Mouse (Mus musculus) liver, embryonic 14.5 days (tissue): ENCODE measurements around the gene Zfp365. TPM values are rescaled to one million over a fixed set of nuclear protein-coding genes. Genes with fewer than 3 reads are reported as not detected.

Source experiments
- ATAC-seq: fragments of 200-750 bp; cut with Nextera tagmentation; 2 replicates; pipeline ENCODE4 v1.8.0; 2017; ENCODE audit warnings: moderate number of reproducible peaks, mild to moderate bottlenecking, moderate library complexity; ENCODE audit not compliant: insufficient read depth
- DNase-seq, 3 experiments: peaks; one replicate each; pipeline ENCODE4 v3.0.0-alpha.2; 2012 to 2013; ENCODE audit warnings: low read depth in 3 of 3, low spot score in 3 of 3
- H3K27ac ChIP-seq: fragments of 300-500 bp; sonication (generic); 2 replicates; pipeline ENCODE4 v1.5.1; 2014; ENCODE audit warnings: moderate library complexity, mild to moderate bottlenecking, control low read depth, inconsistent platforms
- H3K27me3 ChIP-seq: fragments of 300-500 bp; sonication (generic); 2 replicates; pipeline ENCODE4 v1.6.1; 2014; ENCODE audit warnings: mild to moderate bottlenecking, low read length, moderate library complexity; ENCODE audit not compliant: control insufficient read depth, insufficient read depth
- H3K36me3 ChIP-seq: fragments of 300-500 bp; sonication (generic); replicated peaks from 2 replicates; pipeline ENCODE4 v1.6.1; 2014; ENCODE audit warnings: low read depth; ENCODE audit not compliant: control insufficient read depth, insufficient read depth
- H3K4me1 ChIP-seq, 2 experiments: fragments of 200-500 bp in 1 of 2; fragments of 300-500 bp in 1 of 2; sonication (generic) in 1 of 2; replicated peaks; 2 replicates each; pipeline ENCODE4 v1.6.1; 2012 to 2014; ENCODE audit warnings: antibody characterized with exemption in 1 of 2, inconsistent platforms in 1 of 2, low read length in 1 of 2; ENCODE audit not compliant: control insufficient read depth in 2 of 2, insufficient read depth in 2 of 2
- H3K4me2 ChIP-seq: fragments of 300-500 bp; sonication (generic); 2 replicates; pipeline ENCODE4 v1.6.1; 2014; ENCODE audit warnings: low read depth, mild to moderate bottlenecking, control low read depth, moderate library complexity
- H3K4me3 ChIP-seq, 2 experiments: fragments of 200-500 bp in 1 of 2; fragments of 300-500 bp in 1 of 2; sonication (generic) in 1 of 2; 2 replicates each; pipeline ENCODE4 v1.5.1; 2012 to 2014; ENCODE audit warnings: low read depth in 2 of 2, low read length in 2 of 2, mild to moderate bottlenecking in 2 of 2, control low read depth in 1 of 2, inconsistent platforms in 1 of 2, moderate library complexity in 1 of 2; ENCODE audit not compliant: insufficient read depth in 1 of 2
- H3K9ac ChIP-seq: fragments of 300-500 bp; sonication (generic); replicated peaks from 2 replicates; pipeline ENCODE4 v1.6.1; 2014; ENCODE audit warnings: mild to moderate bottlenecking, control low read depth, moderate library complexity
- H3K9me3 ChIP-seq: fragments of 300-500 bp; sonication (generic); 2 replicates; pipeline ENCODE4 v1.6.1; 2016; ENCODE audit warnings: low read length, mixed read lengths; ENCODE audit not compliant: control insufficient read depth
- CTCF ChIP-seq: IDR thresholded peaks from 2 replicates; pipeline ENCODE4 v1.5.1; 2016; ENCODE audit warnings: antibody characterized with exemption, low read depth, control low read depth
- EP300 ChIP-seq: IDR thresholded peaks from 2 replicates; pipeline ENCODE4 v1.6.1; 2016; ENCODE audit warnings: antibody characterized with exemption, low read depth
- WGBS: fragments of 180-500 bp; shearing (Covaris S2); extraction: QIAGEN DNeasy Blood & Tissue Kit; methylation state at CpG from one replicate; pipeline ENCODE4 v1.1.7; 2014; ENCODE audit not compliant: insufficient replicate concordance; 5-methylcytosine and 5-hydroxymethylcytosine counted together
- polyA plus RNA-seq, 2 experiments: library from polyadenylated mRNA; depleted of rRNA in 1 of 2; stranded (reverse) in 1 of 2; unstranded in 1 of 2; fragments of >200 nt; fragmentation: Nextera tagmentation in 1 of 2; extraction: Ambion mirVana in 1 of 2; gene quantifications; 2 replicates each; pipeline versions ENCODE4 v1.2.1 to v1.2.3; 2012 to 2014

Gene Zfp365
- polyA plus RNA-seq, 2 experiments: 0.01 to 0.03 TPM

GRCm38 (mm10) chr10:67839156-67839555 lies 73.3 kb downstream of the Zfp365 start:
- ATAC-seq (no peak), DNase-seq (no peak)
- no peak overlapping the region for H3K4me3 ChIP-seq
- no peaks in the 10 kb centered on the region for H3K4me1 ChIP-seq
- TF ChIP-seq EP300: no peak
- no peak for TF ChIP-seq CTCF
- H3K4me2 ChIP-seq: no peak overlapping the region
- H3K9me3 ChIP-seq: no peaks in the 10 kb centered on the region
- WGBS: 51% methylated on average over 3 of the region's 3 CpGs
- H3K9ac ChIP-seq: no peak overlapping the region
- no peak overlapping the region for H3K27ac ChIP-seq
- H3K36me3 ChIP-seq: no peaks in the 10 kb centered on the region
- H3K27me3 ChIP-seq: no peaks in the 10 kb centered on the region

- Histone ChIP-seq H3K27ac (no peak overlapping the region), H3K4me3 (no peak overlapping the region), H3K27me3 (no peaks in the 10 kb centered on the region), H3K4me2 (no peak overlapping the region), H3K36me3 (no peaks in the 10 kb centered on the region), H3K9ac (no peak overlapping the region), H3K4me1 (no peaks in the 10 kb centered on the region), H3K9me3 (no peaks in the 10 kb centered on the region)
- ATAC-seq (no peak), DNase-seq (no peak)
- 76% methylated on average over 17 of the region's 17 CpGs for WGBS
- TF ChIP-seq CTCF (no peak), EP300 (no peak)
Measured at GRCm38 (mm10) chr10:67836426-67836825, 76.0 kb downstream of the Zfp365 start.

Other genes with a start within 250 kb of the Zfp365 start
- gene Rtkn2, start 66.9 kb upstream of the Zfp365 start, polyA plus RNA-seq (2012; rRNA removed): 0.23 and 0.37 TPM in 2 replicates
- gene Rtkn2, start 66.9 kb upstream of the Zfp365 start, polyA plus RNA-seq (2014; fragmentation: Nextera tagmentation; extraction: Ambion mirVana): 0.93 and 1.3 TPM in 2 replicates